ENCODE assay signal across 10 mouse cellular contexts in the genomic region with DNA sequence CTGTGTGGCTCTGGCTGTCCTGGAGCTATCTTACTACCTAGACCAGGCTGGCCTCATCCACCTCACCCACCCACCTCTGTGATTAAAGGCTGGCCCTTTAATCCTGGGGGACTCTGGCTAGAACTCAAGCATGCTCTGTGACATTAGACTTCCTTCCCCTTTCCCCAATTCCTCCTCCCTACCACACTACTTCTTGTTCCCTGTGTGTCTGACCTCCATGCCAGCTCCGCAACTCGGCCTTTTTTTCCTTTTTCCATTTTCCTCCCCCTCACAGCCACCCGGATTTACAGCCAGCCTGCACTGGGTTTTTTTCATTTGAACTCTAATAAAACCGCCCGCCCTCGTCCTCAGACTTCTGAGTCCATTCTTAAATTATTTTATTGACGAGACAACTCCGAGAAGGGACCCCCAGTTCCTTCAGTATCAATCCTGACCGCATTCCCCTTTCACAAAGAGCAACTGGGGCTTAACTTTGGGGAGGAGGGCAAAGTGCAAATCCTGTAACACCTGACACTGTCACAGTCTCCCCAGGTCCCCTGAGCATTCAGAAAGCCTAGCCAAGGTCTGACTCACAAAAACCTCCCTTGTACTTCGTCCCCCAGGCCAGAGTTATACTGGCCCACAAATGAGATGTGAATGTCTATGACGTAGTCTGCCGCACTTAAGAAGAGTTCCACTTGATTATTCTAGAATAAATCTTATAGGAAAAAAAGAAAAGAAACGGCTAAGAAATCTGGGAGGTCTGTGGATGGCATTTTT. TPM values are rescaled to one million over a fixed set of nuclear protein-coding genes. Genes with fewer than 3 reads are reported as not detected.
DNase-seq lines count a peak whose midpoint lies in the region; ATAC-seq and TF ChIP-seq lines count a peak whose summit lies in the region.
"Had no signal": no experiment of that assay in that cellular context is flagged by ENCODE, and none has a peak within 500 bp of the region (broad histone marks: within the 10 kb centered on the region; RNA-seq: fewer than 3 reads in every experiment).

No protein-coding gene starts in this region.

- no peak for ATAC-seq in kidney, embryonic 16.5 days (ENCODE audit: low FRiP score, low TSS enrichment)
- peak; percentile 92 for ATAC-seq in liver, postnatal 0 days
- ATAC-seq in midbrain, embryonic 15.5 days (replicated peaks), result no peak

- TF ChIP-seq EP300 in liver, postnatal 0 days (IDR thresholded peaks at IDR 0.05; ENCODE audit: low read depth), result no peak

- no peaks in the 10 kb centered on the region for H3K9me3 ChIP-seq in kidney, embryonic 16.5 days (ENCODE audit: low read length)
- H3K9me3 ChIP-seq in liver, postnatal 0 days (ENCODE audit: low read length), result no peaks in the 10 kb centered on the region
- no peaks in the 10 kb centered on the region for H3K9me3 ChIP-seq in midbrain, embryonic 15.5 days

- peak overlapping the region; percentile 16; the same call in 1 of the 2 replicates for H3K4me2 ChIP-seq in kidney, embryonic 16.5 days (replicated peaks; ENCODE audit: low read depth, low read length)
- H3K4me2 ChIP-seq in liver, postnatal 0 days (ENCODE audit: low read depth, low read length), result peak overlapping the region; percentile 36
- H3K4me2 ChIP-seq in midbrain, embryonic 15.5 days, result no peak overlapping the region
- H3K4me2 ChIP-seq: midbrain, embryonic 11.5 days had no signal

- no peaks in the 10 kb centered on the region for H3K36me3 ChIP-seq in kidney, embryonic 16.5 days (ENCODE audit: insufficient read depth, low read length)
- no peaks in the 10 kb centered on the region for H3K36me3 ChIP-seq in liver, postnatal 0 days (replicated peaks; ENCODE audit: insufficient read depth, low read length)
- no peaks in the 10 kb centered on the region for H3K36me3 ChIP-seq in midbrain, embryonic 15.5 days (replicated peaks)

- WGBS in kidney, embryonic 16.5 days, result 31% methylated on average over 13 of the region's 13 CpGs
- whole genome bisulfite sequencing in liver, postnatal 0 days (ENCODE audit: insufficient replicate concordance), result 40% methylated on average over 13 of the region's 13 CpGs
- WGBS in midbrain, embryonic 15.5 days, result 56% methylated on average over 13 of the region's 13 CpGs

- no peak overlapping the region for H3K9ac ChIP-seq in kidney, embryonic 16.5 days (replicated peaks; ENCODE audit: low read length)
- 0 out of 2 replicates have a peak overlapping the region, but pooled peaks have one; percentile 18 for H3K9ac ChIP-seq in liver, postnatal 0 days (replicated peaks)
- no peak overlapping the region for H3K9ac ChIP-seq in midbrain, embryonic 15.5 days

- peak overlapping the region; percentile 7; the same call in 1 of the 2 replicates for H3K4me3 ChIP-seq in brown adipose tissue, adult 24 weeks (ENCODE audit: insufficient read depth, low read depth, low read length)
- no peak overlapping the region for H3K4me3 ChIP-seq in kidney, embryonic 16.5 days (ENCODE audit: low read length)
- H3K4me3 ChIP-seq in liver, postnatal 0 days (ENCODE audit: low read depth, low read length), result no peak overlapping the region
- no peak overlapping the region for H3K4me3 ChIP-seq in midbrain, embryonic 15.5 days

- H3K27ac ChIP-seq in brown adipose tissue, adult 24 weeks (replicated peaks; ENCODE audit: low read depth, low read length), result peak overlapping the region; percentile 95
- no peak overlapping the region for H3K27ac ChIP-seq in kidney, embryonic 16.5 days (ENCODE audit: low read length)
- peak overlapping the region; percentile 66 for H3K27ac ChIP-seq in liver, postnatal 0 days (ENCODE audit: low read depth)
- no peak overlapping the region for H3K27ac ChIP-seq in midbrain, embryonic 15.5 days

- H3K27me3 ChIP-seq in kidney, embryonic 16.5 days (ENCODE audit: insufficient read depth, low read length), result no peaks in the 10 kb centered on the region
- H3K27me3 ChIP-seq in liver, postnatal 0 days (ENCODE audit: insufficient read depth, low read length), result no peaks in the 10 kb centered on the region
- H3K27me3 ChIP-seq in midbrain, embryonic 15.5 days (replicated peaks), result no peaks in the 10 kb centered on the region

- peaks cover 10% of the 10 kb centered on the region for H3K4me1 ChIP-seq in brown adipose tissue, adult 24 weeks (ENCODE audit: control insufficient read depth, insufficient read depth, insufficient read length, low read length)
- peaks cover 19% of the 10 kb centered on the region for H3K4me1 ChIP-seq in kidney, embryonic 16.5 days (ENCODE audit: insufficient read depth, low read length)
- peaks cover 6% of the 10 kb centered on the region for H3K4me1 ChIP-seq in liver, postnatal 0 days (ENCODE audit: insufficient read depth)
- H3K4me1 ChIP-seq in midbrain, embryonic 15.5 days, result no peaks in the 10 kb centered on the region

- TF ChIP-seq CTCF in liver, postnatal 0 days (IDR thresholded peaks at IDR 0.05; ENCODE audit: low read depth), result no peak

- peak; percentile 93 for DNase-seq in heart, adult 11 months
- no peak for DNase-seq in heart, postnatal 4 days
- no peak for DNase-seq in liver, postnatal 0 days
- no peak for DNase-seq in adrenal gland, postnatal 36 days
- DNase-seq in thymus, postnatal 0 days (ENCODE audit: low spot score), result no peak
- DNase-seq: cerebellum, adult 8-10 months had no signal

RNA-seq across cellular contexts. Expression of gene G3bp2, which starts 15.0 kb away (rescaled TPM):
- 10 to 100 TPM; 81.1 to 82.9 TPM for total RNA-seq in heart, postnatal 4 days (2021)
- 59.2 and 82.6 TPM in 2 replicates for polyA plus RNA-seq in brown adipose tissue, adult 24 weeks (2012; ENCODE audit: insufficient read depth, insufficient read length, missing spikeins)
- 155 and 169 TPM in 2 replicates for polyA plus RNA-seq in kidney, embryonic 16.5 days (2015; fragmentation: Nextera tagmentation; extraction: Ambion mirVana)
- 46.7 and 50.1 TPM in 2 replicates for polyA plus RNA-seq in liver, postnatal 0 days (2015; fragmentation: Nextera tagmentation; extraction: Ambion mirVana)
- 330 and 368 TPM in 2 replicates for polyA plus RNA-seq in midbrain, embryonic 15.5 days (2015; fragmentation: Nextera tagmentation; extraction: Ambion mirVana)
- 100 to 1,000 TPM; 139 to 142 TPM for total RNA-seq in adrenal gland, postnatal 36 days (2021)
- polyA plus RNA-seq in thymus, postnatal 0 days (2015; fragmentation: Nextera tagmentation; extraction: Ambion mirVana), result 239 and 240 TPM in 2 replicates

RNA-seq across cellular contexts. Expression of gene Uso1, which starts 39.2 kb away (rescaled TPM):
- 10 to 100 TPM; 46.4 to 47.3 TPM for total RNA-seq in heart, postnatal 4 days (2021)
- polyA plus RNA-seq in brown adipose tissue, adult 24 weeks (2012; ENCODE audit: insufficient read depth, insufficient read length, missing spikeins), result 36.8 and 41.5 TPM in 2 replicates
- polyA plus RNA-seq in kidney, embryonic 16.5 days (2015; fragmentation: Nextera tagmentation; extraction: Ambion mirVana), result 40.0 and 40.5 TPM in 2 replicates
- polyA plus RNA-seq in liver, postnatal 0 days (2015; fragmentation: Nextera tagmentation; extraction: Ambion mirVana), result 22.0 and 22.2 TPM in 2 replicates
- 42.1 and 42.5 TPM in 2 replicates for polyA plus RNA-seq in midbrain, embryonic 15.5 days (2015; fragmentation: Nextera tagmentation; extraction: Ambion mirVana)
- total RNA-seq in adrenal gland, postnatal 36 days (2021), result 100 to 1,000 TPM in 1 of 2 experiments, 10 to 100 TPM in 1; 93.3 to 104 TPM
- polyA plus RNA-seq in thymus, postnatal 0 days (2015; fragmentation: Nextera tagmentation; extraction: Ambion mirVana), result 32.6 and 43.5 TPM in 2 replicates

RNA-seq across cellular contexts. Expression of gene Cdkl2, which starts 54.8 kb away (rescaled TPM):
- 1 to 10 TPM; 2.2 to 2.4 TPM for total RNA-seq in heart, postnatal 4 days (2021)
- 6.4 and 7.1 TPM in 2 replicates for polyA plus RNA-seq in brown adipose tissue, adult 24 weeks (2012; ENCODE audit: insufficient read depth, insufficient read length, missing spikeins)
- 1.6 TPM in 2 replicates for polyA plus RNA-seq in kidney, embryonic 16.5 days (2015; fragmentation: Nextera tagmentation; extraction: Ambion mirVana)
- 0.73 and 0.90 TPM in 2 replicates for polyA plus RNA-seq in liver, postnatal 0 days (2015; fragmentation: Nextera tagmentation; extraction: Ambion mirVana)
- polyA plus RNA-seq in midbrain, embryonic 15.5 days (2015; fragmentation: Nextera tagmentation; extraction: Ambion mirVana), result 9.8 and 10.5 TPM in 2 replicates
- 1 to 10 TPM; 4.9 to 6.5 TPM for total RNA-seq in adrenal gland, postnatal 36 days (2021)
- 1.7 and 1.9 TPM in 2 replicates for polyA plus RNA-seq in thymus, postnatal 0 days (2015; fragmentation: Nextera tagmentation; extraction: Ambion mirVana)

Comparison
In these comparisons a context has a peak if more than half of its experiments do, and no peak if none do; other contexts are left out.
1. H3K27ac ChIP-seq: peak in brown adipose tissue, adult 24 weeks (single experiment) and liver, postnatal 0 days (single experiment); none in kidney, embryonic 16.5 days (single experiment) and midbrain, embryonic 15.5 days (single experiment).